Mouse (Mus musculus) lung, postnatal 0 days (tissue): ENCODE measurements at regions not wholly inside any gene's neighbourhood (a gene's known extent, or its start where the extent isn't known, plus 50 kb on each side); places are given as distances from the start of the nearest gene placed in this dataset.

Experiments
- CTCF ChIP-seq: IDR thresholded peaks from 2 replicates; pipeline ENCODE4 v1.5.1; 2016; ENCODE audit warnings: antibody characterized with exemption, mild to moderate bottlenecking
- EP300 ChIP-seq: IDR thresholded peaks from 2 replicates; pipeline ENCODE4 v1.6.1; 2016; ENCODE audit warnings: antibody characterized with exemption, mild to moderate bottlenecking, control low read depth

- TF ChIP-seq CTCF, result no peak
- no peak for TF ChIP-seq EP300
Measured at GRCm38 (mm10) chr10:122558660-122559059, 110.4 kb downstream of the Avpr1a start.
